Mouse (Mus musculus): ENCODE measurements around the gene Ghsr. TPM values are rescaled to one million over a fixed set of nuclear protein-coding genes. Genes with fewer than 3 reads are reported as not detected.
"Not testable (repeated sequence)": the region's sequence is repeated elsewhere in the genome, so short reads cannot be mapped to it uniquely, and the experiment has no call there.

Ghsr gene
- polyA plus RNA-seq, 1 experiment from 2014 or later, result 0.77 TPM

- H3K4me2 ChIP-seq, result peak overlapping the region; percentile 97
- 6% methylated on average over 10 of the region's 10 CpGs for WGBS
Measured at GRCm38 (mm10) chr3:27370125-27370524, 1.0 kb upstream of the Ghsr start.

GRCm38 (mm10) chr3:27370582-27371275 lies 422 bp upstream of the Ghsr start:
- peaks cover 51% of the 10 kb centered on the region for H3K27me3 ChIP-seq
- no peaks in the 10 kb centered on the region for H3K36me3 ChIP-seq
- H3K9ac ChIP-seq, result peak overlapping the region; percentile 26; the same call in 1 of the 2 replicates
- WGBS, result 3% methylated on average over 20 of the region's 20 CpGs
- H3K4me1 ChIP-seq (replicated peaks), result peaks cover 22% of the 10 kb centered on the region
- no peak for ATAC-seq (ENCODE audit: low FRiP score, low read depth)
- H3K4me3 ChIP-seq, result peak overlapping the region; percentile 51
- H3K27ac ChIP-seq (replicated peaks), result no peak overlapping the region
- H3K9me3 ChIP-seq, result no peaks in the 10 kb centered on the region
- H3K4me2 ChIP-seq, result peak overlapping the region; percentile 97

More at GRCm38 (mm10) chr3:27370125-27370524, 1.0 kb upstream of the Ghsr start:
- H3K27ac ChIP-seq (replicated peaks), result no peak overlapping the region
- H3K36me3 ChIP-seq, result no peaks in the 10 kb centered on the region
- peaks cover 22% of the 10 kb centered on the region for H3K4me1 ChIP-seq (replicated peaks)
- ATAC-seq (ENCODE audit: low FRiP score, low read depth), result 0 out of 2 replicates have a peak, but pooled peaks have one; percentile 13
- no peaks in the 10 kb centered on the region for H3K9me3 ChIP-seq
- no peak overlapping the region for H3K4me3 ChIP-seq
- peaks cover 51% of the 10 kb centered on the region for H3K27me3 ChIP-seq
- H3K9ac ChIP-seq, result no peak overlapping the region

- H3K9ac ChIP-seq, result peak overlapping the region; percentile 26; the same call in 1 of the 2 replicates
- H3K27ac ChIP-seq (replicated peaks), result no peak overlapping the region
- H3K4me2 ChIP-seq, result peak overlapping the region; percentile 97
- under 1% methylated on average over 75 of the region's 77 CpGs for WGBS
- peaks cover 22% of the 10 kb centered on the region for H3K4me1 ChIP-seq (replicated peaks)
- H3K36me3 ChIP-seq, result no peaks in the 10 kb centered on the region
- ATAC-seq (ENCODE audit: low FRiP score, low read depth), result peak; percentile 61
- H3K9me3 ChIP-seq, result no peaks in the 10 kb centered on the region
- peaks cover 51% of the 10 kb centered on the region for H3K27me3 ChIP-seq
- H3K4me3 ChIP-seq, result peak overlapping the region; percentile 51
Measured at GRCm38 (mm10) chr3:27371725-27372650, 837 bp downstream of the Ghsr start.

GRCm38 (mm10) chr3:27374396-27374795 lies 3.2 kb downstream of the Ghsr start:
- no peak overlapping the region for H3K27ac ChIP-seq (replicated peaks)
- H3K4me3 ChIP-seq, result no peak overlapping the region
- no peak overlapping the region for H3K9ac ChIP-seq
- H3K9me3 ChIP-seq, result no peaks in the 10 kb centered on the region
- H3K4me1 ChIP-seq (replicated peaks), result peaks cover 22% of the 10 kb centered on the region
- WGBS, result 63% methylated on average over 9 of the region's 9 CpGs
- no peaks in the 10 kb centered on the region for H3K36me3 ChIP-seq
- H3K27me3 ChIP-seq, result peaks cover 44% of the 10 kb centered on the region
- ATAC-seq (ENCODE audit: low FRiP score, low read depth), result no peak
- H3K4me2 ChIP-seq, result no peak overlapping the region

GRCm38 (mm10) chr3:27377935-27378334 lies 6.8 kb downstream of the Ghsr start:
- Histone ChIP-seq H3K27ac (replicated peaks) (no peak overlapping the region), H3K4me2 (no peak overlapping the region), H3K27me3 (peaks cover 12% of the 10 kb centered on the region; the same call in 1 of the 2 replicates), H3K36me3 (no peaks in the 10 kb centered on the region), H3K4me3 (no peak overlapping the region), H3K9ac (no peak overlapping the region), H3K9me3 (no peaks in the 10 kb centered on the region), H3K4me1 (replicated peaks) (no peaks in the 10 kb centered on the region)
- 76% methylated on average over 4 of the region's 4 CpGs for WGBS
- no peak for ATAC-seq (ENCODE audit: low FRiP score, low read depth)

- H3K27me3 ChIP-seq, result no peaks in the 10 kb centered on the region
- H3K36me3 ChIP-seq, result no peaks in the 10 kb centered on the region
- no peak overlapping the region for H3K4me3 ChIP-seq
- H3K4me1 ChIP-seq (replicated peaks), result no peaks in the 10 kb centered on the region
- ATAC-seq (ENCODE audit: low FRiP score, low read depth), result no peak
- no peak overlapping the region for H3K9ac ChIP-seq
- no peak overlapping the region for H3K4me2 ChIP-seq
- H3K27ac ChIP-seq (replicated peaks), result no peak overlapping the region
- WGBS, result 64% methylated on average over 3 of the region's 3 CpGs
- H3K9me3 ChIP-seq, result no peaks in the 10 kb centered on the region
Measured at GRCm38 (mm10) chr3:27384836-27385235, 13.7 kb downstream of the Ghsr start.

- no peak for ATAC-seq (ENCODE audit: low FRiP score, low read depth)
- Histone ChIP-seq H3K27ac (replicated peaks) (no peak overlapping the region), H3K27me3 (no peaks in the 10 kb centered on the region), H3K4me3 (no peak overlapping the region), H3K9ac (no peak overlapping the region), H3K9me3 (no peaks in the 10 kb centered on the region), H3K4me2 (no peak overlapping the region), H3K36me3 (no peaks in the 10 kb centered on the region), H3K4me1 (replicated peaks) (no peaks in the 10 kb centered on the region)
- 88% methylated on average over 1 of the region's 1 CpGs for WGBS
Measured at GRCm38 (mm10) chr3:27389923-27390322, 18.8 kb downstream of the Ghsr start.

- not testable (repeated sequence) for H3K4me1 ChIP-seq (replicated peaks); H3K36me3 ChIP-seq; H3K9ac ChIP-seq; H3K9me3 ChIP-seq; H3K27me3 ChIP-seq; H3K27ac ChIP-seq (replicated peaks); H3K4me2 ChIP-seq; ATAC-seq (ENCODE audit: low FRiP score, low read depth); H3K4me3 ChIP-seq
- 100% methylated on average over 3 of the region's 3 CpGs for WGBS
Measured at GRCm38 (mm10) chr3:27400996-27401395, 29.8 kb downstream of the Ghsr start.

- 92% methylated on average over 3 of the region's 3 CpGs for WGBS
- Histone ChIP-seq H3K27ac (replicated peaks) (no peak overlapping the region), H3K4me3 (no peak overlapping the region), H3K9me3 (no peaks in the 10 kb centered on the region), H3K36me3 (no peaks in the 10 kb centered on the region), H3K9ac (no peak overlapping the region), H3K4me2 (no peak overlapping the region), H3K4me1 (replicated peaks) (no peaks in the 10 kb centered on the region), H3K27me3 (no peaks in the 10 kb centered on the region)
- ATAC-seq (ENCODE audit: low FRiP score, low read depth), result no peak
Measured at GRCm38 (mm10) chr3:27406440-27406839, 35.3 kb downstream of the Ghsr start.

- ATAC-seq (ENCODE audit: low FRiP score, low read depth), result no peak
- H3K4me1 ChIP-seq (replicated peaks), result no peaks in the 10 kb centered on the region
- no peak overlapping the region for H3K9ac ChIP-seq
- no peak overlapping the region for H3K4me3 ChIP-seq
- no peak overlapping the region for H3K27ac ChIP-seq (replicated peaks)
- H3K4me2 ChIP-seq, result no peak overlapping the region
- no peaks in the 10 kb centered on the region for H3K27me3 ChIP-seq
- H3K36me3 ChIP-seq, result no peaks in the 10 kb centered on the region
- no peaks in the 10 kb centered on the region for H3K9me3 ChIP-seq
- WGBS, result 46% methylated on average over 2 of the region's 2 CpGs
Measured at GRCm38 (mm10) chr3:27408564-27408963, 37.4 kb downstream of the Ghsr start.

GRCm38 (mm10) chr3:27411286-27411685 lies 40.1 kb downstream of the Ghsr start:
- H3K9ac ChIP-seq, result no peak overlapping the region
- H3K4me1 ChIP-seq (replicated peaks), result no peaks in the 10 kb centered on the region
- no peaks in the 10 kb centered on the region for H3K27me3 ChIP-seq
- no peaks in the 10 kb centered on the region for H3K9me3 ChIP-seq
- H3K36me3 ChIP-seq, result no peaks in the 10 kb centered on the region
- H3K27ac ChIP-seq (replicated peaks), result no peak overlapping the region
- no peak overlapping the region for H3K4me2 ChIP-seq
- no peak overlapping the region for H3K4me3 ChIP-seq
- 97% methylated on average over 2 of the region's 2 CpGs for WGBS
- no peak for ATAC-seq (ENCODE audit: low FRiP score, low read depth)

- Histone ChIP-seq H3K4me2 (no peak overlapping the region), H3K27me3 (no peaks in the 10 kb centered on the region), H3K36me3 (no peaks in the 10 kb centered on the region), H3K9ac (no peak overlapping the region), H3K4me1 (replicated peaks) (no peaks in the 10 kb centered on the region), H3K4me3 (no peak overlapping the region), H3K9me3 (no peaks in the 10 kb centered on the region), H3K27ac (replicated peaks) (no peak overlapping the region)
- 79% methylated on average over 3 of the region's 3 CpGs for WGBS
- ATAC-seq (ENCODE audit: low FRiP score, low read depth), result no peak
Measured at GRCm38 (mm10) chr3:27413566-27413965, 42.4 kb downstream of the Ghsr start.

All from hindbrain, embryonic 15.5 days (tissue).